Mouse (Mus musculus) layer of hippocampus, postnatal 25 days (tissue): ENCODE measurements around the gene Sult6b2. TPM values are rescaled to one million over a fixed set of nuclear protein-coding genes. Genes with fewer than 3 reads are reported as not detected.
A peak's percentile ranks its signal among the peaks of the same experiment; 100 is the strongest.

ENCODE experiments used
- DNase-seq, 2 experiments: peaks; one replicate each; pipeline ENCODE4 v3.0.0; 2022; ENCODE audit warnings: mixed read lengths in 2 of 2, low spot score in 1 of 2; ENCODE audit errors: extremely low spot score in 1 of 2
- total RNA-seq, 2 experiments: library from RNA; stranded (reverse); gene quantifications; 2 replicates each; pipeline ENCODE4 v1.2.3; 2021

Gene Sult6b2
- total RNA-seq, 2 experiments from 2014 or later = 0.15 TPM; not detected in 1

DNA sequence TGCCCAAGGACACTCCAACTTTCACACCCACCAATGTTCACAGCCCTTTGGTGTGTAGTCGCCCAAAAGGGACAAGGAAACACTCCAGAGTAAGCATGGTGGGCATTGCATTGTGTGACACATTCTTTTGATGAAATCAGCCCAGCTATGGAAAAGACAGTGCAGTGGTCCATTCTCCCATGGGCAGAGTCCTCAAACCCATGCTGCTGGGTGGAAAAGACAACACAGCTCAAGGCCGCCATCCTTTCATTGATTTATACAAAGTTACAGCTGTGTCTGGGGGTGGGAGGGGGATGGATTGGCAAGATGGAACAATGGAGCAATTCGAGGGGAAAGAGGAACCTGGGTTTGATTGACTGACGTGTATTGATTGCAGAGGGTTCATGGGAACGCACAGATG lies 8.7 kb upstream of the Sult6b2 start:
- no peak for DNase-seq

DNA sequence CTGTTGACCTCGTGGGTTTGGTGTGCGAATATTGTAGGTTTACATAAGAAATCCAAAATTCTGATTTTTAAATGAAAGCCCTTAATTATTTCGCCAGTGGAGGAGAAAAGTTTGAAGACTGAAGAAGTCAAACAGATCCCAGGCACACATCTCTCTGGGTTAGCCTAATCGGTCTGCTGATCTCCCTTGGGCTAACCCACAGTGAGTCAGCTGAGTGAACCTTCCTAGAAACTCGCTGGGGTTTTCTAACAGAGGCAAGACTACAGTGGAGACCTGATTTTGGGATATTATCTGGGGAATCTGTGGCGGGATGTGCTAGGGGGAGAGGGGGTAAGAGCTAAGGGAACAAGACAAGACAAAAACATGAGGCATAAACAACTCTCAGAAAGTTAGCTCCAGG lies 5.9 kb upstream of the Sult6b2 start:
- DNase-seq = no peak

DNA sequence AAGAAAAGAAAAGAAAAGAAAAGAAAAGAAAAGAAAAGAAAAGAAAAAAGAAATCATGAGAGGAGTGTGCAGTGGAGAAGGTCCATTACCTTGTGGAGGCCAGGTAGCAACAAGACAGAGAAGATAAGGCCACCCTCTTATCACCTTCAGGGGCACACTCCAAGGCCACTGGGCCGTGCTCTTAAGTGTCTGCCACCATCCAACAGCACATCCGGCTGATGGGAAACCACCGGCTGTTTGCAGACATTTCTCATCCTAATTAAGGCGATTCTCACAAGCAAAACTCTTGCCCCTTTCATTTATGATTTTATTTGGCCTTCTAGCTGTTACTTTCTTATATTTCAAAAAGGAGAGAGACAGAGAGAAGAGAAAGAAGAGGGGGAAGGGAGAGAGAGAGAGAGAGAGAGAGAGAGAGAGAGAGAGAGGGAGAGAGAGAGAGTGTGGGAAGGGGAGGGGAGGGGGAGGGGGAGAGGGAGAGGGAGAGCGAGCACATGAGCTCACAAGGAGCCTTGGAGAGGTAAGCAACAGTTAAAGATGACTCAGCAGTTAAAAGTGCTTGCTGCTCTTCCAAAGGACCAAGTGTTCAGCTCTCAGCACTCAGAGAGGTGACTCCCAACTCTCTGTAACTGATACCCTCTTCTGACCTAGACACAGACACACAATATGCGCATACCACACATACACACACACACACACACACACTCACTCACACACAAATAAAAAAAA lies 5.2 kb upstream of the Sult6b2 start:
- no peak for DNase-seq

DNA sequence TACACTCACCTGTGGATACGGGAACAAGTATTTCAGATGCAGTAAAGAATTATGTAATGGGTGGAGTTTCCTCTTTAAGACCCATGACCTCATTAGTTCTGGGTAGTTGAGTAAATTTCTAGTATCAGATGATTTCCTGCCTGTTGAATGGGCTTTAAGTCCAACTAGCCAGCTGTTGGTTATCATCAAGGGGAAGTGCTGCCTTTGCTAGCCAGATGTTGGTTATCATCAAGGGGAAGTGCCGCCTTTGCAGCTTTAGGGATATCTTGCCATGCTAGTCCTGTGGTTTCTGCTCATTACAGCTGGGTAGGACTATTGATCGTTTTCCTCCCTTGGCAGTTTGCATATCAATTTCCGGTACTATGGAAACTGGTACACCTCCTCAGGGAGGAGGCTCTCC lies 2.0 kb upstream of the Sult6b2 start:
- DNase-seq = no peak

DNA sequence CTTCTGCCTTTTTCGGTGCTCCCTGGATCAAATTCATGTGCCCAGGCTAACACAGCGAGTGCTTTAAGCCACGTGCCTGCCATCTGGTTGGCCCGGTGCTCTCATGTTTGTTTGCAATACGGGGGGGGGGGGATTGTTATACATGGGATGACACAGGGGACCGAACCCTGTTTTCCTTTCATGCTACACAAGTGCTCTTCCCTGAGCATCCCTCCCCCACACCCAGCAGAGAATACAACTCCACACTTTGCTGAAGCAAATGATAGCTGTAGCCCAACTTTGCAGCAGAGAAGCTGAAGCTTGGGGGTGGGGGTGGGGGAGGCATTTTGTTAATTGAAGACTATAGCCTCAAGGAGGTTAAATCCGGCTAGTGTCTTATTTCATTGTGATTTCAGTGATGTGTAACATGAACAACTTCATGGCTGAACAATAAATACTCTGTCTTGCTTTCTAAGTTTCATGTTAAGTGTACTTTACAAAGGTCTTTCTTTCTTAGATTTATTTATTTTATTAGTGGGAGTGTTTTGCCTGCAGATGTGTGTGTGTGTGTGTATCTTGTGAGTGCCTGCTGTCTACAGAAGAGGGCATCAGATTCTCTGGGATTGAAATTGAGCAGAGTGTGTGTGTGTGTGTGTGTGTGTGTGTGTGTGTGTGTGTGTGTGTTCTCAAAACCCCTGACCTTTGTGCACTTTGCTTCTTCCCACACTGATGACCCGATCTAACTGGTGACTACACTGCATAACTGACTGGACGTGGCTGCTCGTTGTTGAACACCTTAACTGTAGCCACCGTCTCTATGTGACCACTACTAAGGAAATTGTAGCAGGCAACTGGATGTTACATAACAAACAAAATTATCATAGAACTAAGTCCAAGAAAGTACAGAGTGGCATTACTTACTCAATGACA lies 1.4 kb downstream of the Sult6b2 start:
- no peak for DNase-seq

DNA sequence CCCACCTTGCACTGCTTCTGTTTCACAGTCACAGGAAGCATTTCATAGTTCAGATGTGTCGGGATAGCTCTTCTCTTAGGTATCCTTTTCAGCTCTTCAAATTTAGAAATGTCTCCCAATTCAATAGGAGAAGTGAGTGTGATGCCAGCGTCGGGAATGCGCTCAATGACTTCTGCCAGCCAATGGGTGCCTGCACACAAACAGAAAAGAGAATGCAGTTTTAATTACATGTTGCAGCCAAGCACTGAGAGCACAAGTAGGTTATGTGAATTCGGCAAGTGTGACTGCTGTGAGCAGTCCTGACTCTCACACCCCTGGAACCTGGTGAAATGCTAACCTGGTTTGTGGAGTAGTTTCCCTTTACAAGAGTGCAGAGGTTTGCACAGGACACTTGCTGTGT lies 2.6 kb downstream of the Sult6b2 start:
- no peak for DNase-seq

DNA sequence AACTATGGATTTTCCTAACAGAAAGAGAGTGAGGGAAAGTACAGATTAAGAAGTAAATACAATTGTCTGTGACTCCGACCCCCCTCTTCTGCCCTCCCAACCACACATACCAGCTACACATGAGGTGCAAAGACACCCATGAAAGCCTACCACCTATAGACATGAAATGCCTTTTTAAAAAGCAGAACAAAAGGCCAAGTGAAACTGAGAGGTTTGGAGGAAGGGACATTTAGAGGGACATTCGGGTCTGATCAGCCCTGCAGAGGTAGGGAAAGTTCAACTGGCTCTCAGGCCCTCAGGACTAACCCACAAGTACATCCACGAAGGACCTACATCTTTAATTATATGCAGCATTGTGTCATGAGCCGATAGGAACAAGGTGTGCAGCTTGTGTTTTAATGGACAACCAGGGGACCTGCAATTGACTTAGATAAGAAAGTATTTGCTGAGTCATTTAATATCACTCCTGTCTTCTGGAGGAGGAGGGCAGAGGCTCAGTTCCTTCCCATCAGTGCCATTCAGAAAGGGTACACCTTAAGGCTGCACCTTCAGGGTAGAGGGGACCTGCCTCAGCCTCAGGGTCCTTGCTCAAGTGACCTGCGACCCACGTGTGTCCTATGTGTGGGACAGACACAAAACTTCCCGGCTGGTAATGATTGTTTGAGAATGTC lies 4.5 kb downstream of the Sult6b2 start:
- no peak for DNase-seq

DNA sequence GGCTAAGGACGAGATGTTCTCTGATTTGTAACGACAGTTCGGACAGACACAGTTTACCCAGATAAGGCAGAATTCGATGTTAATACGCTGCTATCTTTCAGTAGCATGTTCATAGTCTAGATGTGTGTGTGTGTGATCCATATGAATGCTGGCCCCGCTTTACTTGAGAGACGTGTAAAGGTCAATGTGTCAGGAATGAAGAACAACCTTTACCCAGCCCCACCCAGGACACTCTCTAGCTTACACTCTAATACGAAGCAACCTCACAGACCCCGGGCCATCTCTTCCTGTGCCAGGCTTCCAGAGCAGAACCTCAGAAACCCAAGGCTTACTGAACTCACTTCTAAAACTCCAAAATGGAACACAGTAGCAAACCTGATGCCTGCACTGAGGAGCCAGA lies 5.5 kb downstream of the Sult6b2 start:
- no peak for DNase-seq

DNA sequence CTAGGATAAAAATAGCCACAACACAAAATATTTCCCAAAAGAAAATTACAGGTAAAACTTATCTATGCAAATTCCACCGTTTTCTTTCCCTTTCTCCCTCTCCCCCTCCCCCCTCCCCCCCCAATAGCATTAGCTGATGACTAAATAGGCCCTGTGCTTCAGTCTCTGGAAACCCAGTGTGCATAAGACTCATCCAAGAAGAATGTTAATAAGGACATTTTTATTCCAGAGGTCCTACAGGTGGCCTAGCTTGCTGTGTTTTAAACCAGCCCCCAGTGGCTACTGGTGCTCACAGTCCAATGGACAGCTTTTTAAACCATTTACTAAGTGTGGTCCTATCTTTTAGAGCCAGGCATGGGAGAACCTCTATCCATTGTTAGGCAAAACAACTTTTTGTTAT lies 6.3 kb downstream of the Sult6b2 start:
- DNase-seq = no peak

DNA sequence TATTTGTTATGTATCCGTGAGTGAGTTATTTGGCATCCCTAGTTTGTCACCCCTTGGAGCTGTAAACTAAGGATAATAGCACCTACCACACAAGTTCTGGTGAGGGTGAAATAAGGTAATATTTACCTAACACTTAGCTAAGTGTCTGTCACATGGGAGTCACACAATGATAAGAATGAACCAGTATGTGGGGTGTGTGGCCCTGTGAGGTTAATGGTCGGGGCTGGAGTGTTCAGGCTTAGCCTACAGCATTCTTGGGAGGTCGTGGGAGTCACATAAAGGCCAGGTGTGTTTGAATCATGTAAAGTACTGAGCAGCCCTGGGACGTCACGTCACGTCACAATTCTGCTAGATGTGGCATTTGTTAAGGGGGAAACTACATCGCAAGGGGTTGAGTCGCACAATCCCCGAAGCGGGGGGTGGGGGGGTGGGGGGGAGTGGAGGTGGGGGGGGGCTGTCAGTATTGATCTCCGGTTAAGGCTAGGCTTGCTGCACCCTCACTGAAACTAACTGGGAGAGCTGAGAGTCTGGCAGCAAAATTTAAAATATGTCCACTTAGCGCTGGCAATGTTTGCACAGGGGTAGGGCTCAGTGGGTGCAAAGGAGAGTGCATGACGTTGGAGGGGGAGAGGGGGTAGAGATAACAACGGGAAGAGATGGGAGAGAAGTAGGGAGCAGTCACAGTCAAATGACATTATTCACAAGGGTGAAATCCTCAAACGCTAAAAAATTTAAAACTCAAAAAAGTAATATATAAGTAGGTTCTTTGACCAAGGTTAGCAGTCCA lies 8.5 kb downstream of the Sult6b2 start:
- no peak for DNase-seq

DNA sequence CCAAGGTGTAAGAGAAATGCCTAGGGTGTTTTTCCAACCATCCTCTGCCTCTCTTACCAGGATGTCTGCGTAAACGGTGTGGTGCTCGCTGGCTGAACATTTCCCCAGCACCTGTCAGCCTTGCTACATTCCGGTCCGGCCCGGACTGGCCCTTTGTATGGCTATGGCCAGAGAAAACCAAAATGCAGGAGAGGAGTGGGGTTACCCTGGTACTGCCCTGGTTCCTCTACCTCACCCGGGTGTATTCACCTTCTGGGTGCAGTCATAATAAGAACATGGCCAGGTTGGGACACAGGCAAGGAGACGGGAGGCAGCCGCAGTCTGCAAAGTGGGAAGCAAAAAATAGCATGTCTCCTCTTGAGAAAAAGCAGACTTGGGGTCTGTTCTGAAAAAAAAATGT lies 9.2 kb downstream of the Sult6b2 start:
- no peak for DNase-seq

DNA sequence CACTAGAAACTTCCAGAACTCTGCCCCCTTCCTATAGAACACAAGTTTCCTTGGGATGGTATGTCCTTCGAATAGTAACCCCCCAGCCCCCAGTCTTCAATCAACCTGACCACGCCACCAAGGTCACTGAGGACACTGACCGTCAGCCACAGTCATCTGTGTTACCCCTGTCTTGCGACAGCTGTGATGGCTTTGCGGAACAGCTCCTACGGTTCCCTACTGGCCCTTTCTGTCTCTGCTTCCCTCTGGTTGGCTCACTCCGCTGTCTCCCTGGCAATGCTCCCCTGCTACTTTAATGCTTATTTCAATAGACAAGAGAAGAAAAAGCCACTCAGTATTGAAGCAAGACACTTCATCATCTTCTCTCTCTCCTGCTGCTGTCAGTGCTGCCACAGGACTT lies 10.8 kb downstream of the Sult6b2 start:
- no peak for DNase-seq

DNA sequence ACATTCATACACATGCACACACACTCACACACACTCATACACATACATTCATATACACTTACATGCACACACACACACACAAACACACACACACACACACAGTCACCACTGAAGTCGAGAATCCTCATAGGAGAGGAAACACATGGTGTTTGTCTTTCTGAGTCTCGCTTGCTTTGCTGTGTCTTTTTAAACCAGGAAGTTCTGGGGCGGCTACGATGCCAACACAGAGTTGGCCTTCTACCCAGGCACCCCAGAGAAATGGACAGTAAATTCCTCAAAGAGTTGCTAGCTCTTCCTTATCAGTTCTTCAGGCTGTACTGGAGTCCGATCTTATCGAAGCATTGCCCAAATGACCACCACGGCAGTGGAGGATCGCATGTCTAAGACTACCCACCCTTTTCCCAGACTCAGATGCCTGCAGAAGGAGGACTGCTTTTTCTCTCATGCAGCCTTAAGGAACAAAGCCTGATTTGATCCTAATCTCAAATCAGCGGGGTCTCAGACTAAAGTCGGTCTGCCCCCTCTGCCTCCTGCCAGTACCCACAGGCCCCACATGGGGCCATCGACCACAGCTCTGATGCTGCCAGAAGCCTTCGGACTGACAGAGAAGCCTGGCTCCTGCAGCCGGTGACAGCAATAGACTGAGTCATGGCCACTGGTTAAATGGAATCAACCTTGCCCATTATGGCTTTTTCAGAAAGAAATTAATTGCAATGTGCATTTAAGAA lies 11.9 kb downstream of the Sult6b2 start:
- DNase-seq = no peak

DNA sequence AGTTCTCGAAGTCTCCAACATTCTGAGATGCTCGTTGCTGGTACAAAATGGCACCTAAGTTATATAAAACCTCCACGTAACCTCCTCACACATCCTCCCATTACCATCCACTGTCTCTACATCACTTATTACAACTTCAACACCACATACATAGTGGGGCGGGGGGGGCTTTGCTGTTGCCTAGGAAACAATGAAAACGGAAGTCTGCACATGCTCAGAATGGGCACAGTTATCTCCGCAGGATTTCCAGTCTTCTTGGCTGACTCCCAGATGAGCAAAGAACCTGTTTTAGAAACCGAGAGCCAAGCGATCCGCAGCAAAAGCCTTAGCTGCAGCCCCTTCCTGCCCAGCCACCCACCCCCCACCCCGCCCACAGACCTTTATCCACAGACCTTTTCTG lies 14.6 kb downstream of the Sult6b2 start:
- DNase-seq = no peak

DNA sequence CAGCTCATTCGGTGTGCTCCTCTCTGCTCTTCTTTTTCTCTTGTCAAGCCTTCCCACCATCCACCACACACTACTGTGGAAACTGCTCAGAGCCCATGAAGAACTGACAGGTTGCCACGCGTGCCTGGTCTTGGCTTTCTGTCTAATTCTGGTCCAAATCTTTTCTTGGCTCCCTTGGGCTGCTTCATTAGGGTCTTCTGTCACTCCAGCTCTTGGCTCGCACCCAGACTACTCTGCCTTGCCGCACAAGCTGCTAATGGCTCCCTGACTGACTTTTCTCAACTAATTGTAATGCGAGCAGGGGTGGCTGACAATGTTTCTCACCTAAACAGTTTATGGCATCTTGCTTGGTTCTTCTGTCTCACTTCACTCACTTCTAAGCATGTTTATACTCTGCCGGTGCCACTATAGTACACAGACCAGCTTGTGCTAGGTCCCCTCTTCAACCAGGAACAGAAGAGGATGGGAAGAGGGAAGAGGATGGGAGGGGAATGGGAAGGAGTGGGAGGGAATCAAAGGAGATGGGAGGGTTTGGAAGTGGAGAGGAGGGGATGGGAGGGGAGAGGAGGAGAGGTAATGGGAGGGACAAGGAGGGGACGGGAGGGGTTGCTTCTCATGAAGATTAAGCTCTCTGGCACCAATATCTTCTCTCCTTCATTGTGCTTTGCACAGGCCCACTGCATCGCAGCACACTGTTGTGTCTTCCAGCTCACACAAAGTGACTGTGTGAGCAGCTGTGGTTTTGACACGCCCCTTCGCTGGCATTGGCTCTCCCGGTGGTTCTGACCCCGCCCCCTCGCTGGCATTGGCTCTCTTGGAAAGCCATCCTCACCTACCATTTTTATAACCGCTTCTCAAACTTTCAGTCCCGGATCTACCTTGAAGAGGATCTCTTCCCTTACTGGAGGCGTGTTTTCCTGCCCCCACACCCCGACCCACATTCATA lies 16.0 kb downstream of the Sult6b2 start:
- no peak for DNase-seq

DNA sequence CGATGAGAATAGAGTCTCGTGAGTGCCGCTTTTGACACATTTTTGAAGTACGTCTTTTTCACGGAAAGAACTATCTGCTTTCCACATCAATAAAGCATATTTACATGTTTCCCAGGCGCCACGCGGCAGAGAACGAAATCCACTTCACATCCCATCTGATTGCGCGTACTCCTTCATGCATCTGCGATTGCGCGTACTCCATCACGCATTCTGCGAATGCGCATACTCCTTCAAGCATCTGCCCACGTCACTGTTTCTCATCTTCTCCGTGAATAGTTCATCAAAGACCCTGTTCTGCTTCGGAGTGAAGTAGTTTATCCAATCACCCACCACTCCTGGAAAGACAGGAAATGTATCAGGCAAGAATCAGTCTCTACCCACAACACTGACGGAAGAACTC lies 18.2 kb downstream of the Sult6b2 start:
- DNase-seq = no peak

DNA sequence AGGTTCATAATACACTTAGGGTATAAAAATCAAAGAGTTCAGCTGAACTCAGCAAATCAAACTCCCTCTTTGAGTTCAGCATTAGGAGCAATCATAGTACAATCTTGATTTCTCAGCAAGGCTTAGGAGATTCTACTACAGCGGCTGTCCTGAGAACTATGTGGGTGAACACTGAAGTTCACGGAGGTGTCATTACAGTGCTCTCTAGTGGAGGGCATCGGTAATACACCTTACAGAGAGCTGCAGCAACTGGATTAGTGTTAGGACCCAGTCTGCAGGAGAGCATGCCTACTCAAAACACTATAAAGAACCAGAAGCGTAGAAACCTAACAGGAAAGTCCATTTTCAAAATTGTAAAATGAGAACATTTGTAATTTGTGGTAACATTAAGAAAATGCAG lies 19.0 kb downstream of the Sult6b2 start:
- DNase-seq = peak in 1 of 2 experiments; percentile 53

DNA sequence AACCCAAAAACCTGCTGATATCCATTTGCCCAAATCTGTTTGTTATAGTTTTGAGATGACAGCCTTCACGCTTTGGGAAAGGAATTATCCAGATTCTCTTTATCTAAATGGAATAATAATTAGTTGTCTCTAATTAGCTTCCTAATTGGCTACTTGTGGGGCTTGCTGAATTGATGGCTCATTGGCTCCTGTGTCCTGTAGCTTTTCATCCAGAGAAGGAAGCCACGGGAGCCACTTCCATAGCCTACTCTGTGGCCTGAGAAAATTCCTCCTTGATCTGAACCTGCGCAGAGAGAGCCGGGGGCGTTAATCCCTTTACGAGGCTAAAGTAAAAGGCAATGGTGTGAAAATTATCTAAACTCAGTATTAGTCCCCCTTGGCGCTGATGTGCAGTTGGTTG lies 23.0 kb downstream of the Sult6b2 start:
- DNase-seq = no peak

DNA sequence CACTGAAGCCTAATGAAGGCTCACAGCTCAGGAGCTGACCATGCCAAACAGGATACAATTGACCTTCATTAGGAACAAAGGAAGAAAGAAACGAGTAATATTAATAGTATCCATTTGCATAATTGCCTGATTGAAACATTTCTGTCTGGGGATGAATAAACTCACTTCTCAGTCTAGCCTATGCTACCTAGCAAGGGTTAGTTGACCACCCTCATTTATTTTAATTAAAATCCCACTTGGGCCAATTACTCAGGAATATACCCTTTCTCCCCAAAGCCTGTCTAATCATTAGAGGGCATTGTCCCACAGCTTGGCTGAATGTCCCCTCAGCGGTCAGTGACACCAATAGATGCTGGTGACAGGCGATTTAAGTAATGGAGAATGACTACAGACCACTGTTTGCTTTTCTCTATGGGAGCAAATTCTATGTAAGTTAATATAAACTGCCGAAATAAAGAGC lies 23.7 kb downstream of the Sult6b2 start:
- no peak for DNase-seq
